Mouse (Mus musculus): ENCODE data around the gene Plekhg1. TPM values are rescaled to one million over a fixed set of nuclear protein-coding genes. Genes with fewer than 3 reads are reported as not detected.
A peak's percentile ranks its signal among the peaks of the same experiment; 100 is the strongest.

Gene Plekhg1
- polyA plus RNA-seq, 1 experiment: 18.9 TPM

DNA sequence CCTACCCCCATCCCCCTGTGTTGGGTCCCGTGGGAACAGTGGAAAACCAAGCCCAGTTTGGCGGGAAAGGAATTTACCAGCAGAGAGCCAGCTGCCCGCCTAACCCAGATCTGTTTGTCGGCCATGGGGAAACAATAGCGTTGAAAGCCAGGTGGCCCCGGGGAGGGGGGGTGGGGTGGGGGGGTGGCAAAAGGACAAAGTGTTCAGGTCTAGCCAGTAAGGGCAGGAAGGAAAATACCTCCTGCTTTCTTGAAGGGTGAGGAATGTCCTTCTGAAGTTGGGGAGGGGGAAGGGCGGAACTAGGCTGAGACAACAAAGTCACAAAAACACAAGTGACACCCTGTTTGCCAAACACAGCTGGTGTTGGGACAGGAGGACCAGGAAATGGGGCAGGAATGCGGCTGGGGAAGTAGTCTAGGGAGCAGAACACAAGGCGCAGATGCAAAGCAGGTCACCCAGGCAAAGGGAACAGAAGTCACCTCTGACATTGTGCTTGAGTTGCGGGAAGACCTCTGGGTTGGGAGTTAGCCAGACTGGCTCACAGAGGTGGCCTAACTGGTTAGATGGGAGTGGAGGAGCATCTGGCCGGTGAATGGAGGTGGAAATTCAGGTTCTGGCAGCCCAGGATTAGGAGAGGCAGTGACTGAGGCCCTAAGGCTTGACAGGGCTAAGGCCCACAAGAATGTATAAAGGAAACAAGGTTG, 201.0 kb downstream of the Plekhg1 start:
- Histone ChIP-seq H3K36me3 (ENCODE audit: control insufficient read depth, insufficient read depth, low read length, poor library complexity, severe bottlenecking) (no peaks in the 10 kb centered on the region), H3K27me3 (ENCODE audit: control insufficient read depth, insufficient read depth, low read length, poor library complexity, severe bottlenecking) (no peaks in the 10 kb centered on the region), H3K4me3 (ENCODE audit: low read depth, low read length) (no peak overlapping the region), H3K9me3 (replicated peaks; ENCODE audit: control insufficient read depth, insufficient read depth, low read length, poor library complexity, severe bottlenecking) (no peaks in the 10 kb centered on the region), H3K27ac (ENCODE audit: insufficient read depth, low read length) (peak overlapping the region; percentile 85), H3K9ac (ENCODE audit: low read depth, poor library complexity, severe bottlenecking) (no peak overlapping the region), H3K4me1 (ENCODE audit: control insufficient read depth, insufficient read depth, low read length) (peaks cover 6% of the 10 kb centered on the region)
- no peak for TF ChIP-seq POLR2A (IDR thresholded peaks at IDR 0.05; ENCODE audit: insufficient read depth, low read length)
- peak; percentile 100 for TF ChIP-seq EP300 (IDR thresholded peaks at IDR 0.05; ENCODE audit: insufficient read depth, low read depth, low read length)
- TF ChIP-seq CTCF (IDR thresholded peaks at IDR 0.05; ENCODE audit: low read depth, low read length): no peak

DNA sequence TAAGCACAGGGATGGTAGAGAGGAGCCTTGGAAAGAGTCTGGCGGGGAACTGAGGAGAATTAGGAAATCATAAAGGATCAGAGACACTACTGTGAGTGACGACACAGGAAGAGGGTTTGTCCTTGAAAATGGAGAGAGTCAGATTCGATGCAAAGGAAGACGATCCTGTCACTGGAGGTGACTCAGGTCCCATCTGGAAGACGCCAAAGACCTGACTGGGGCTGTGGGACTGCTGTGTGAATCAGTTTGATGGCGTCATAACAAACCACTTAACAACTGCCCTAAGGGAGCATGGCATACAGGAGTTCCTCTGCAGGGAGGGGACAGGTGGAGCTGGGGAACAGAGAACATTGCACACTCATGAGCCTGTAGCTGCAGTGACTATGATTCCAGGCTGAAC, 202.1 kb downstream of the Plekhg1 start:
- H3K9ac ChIP-seq (ENCODE audit: low read depth, poor library complexity, severe bottlenecking): peak overlapping the region; percentile 31
- H3K27ac ChIP-seq (ENCODE audit: insufficient read depth, low read length): peak overlapping the region; percentile 95
- H3K9me3 ChIP-seq (replicated peaks; ENCODE audit: control insufficient read depth, insufficient read depth, low read length, poor library complexity, severe bottlenecking): no peaks in the 10 kb centered on the region
- 0 out of 2 replicates have a peak overlapping the region, but pooled peaks have one; percentile 11 for H3K4me3 ChIP-seq (ENCODE audit: low read depth, low read length)
- no peaks in the 10 kb centered on the region for H3K27me3 ChIP-seq (ENCODE audit: control insufficient read depth, insufficient read depth, low read length, poor library complexity, severe bottlenecking)
- no peak for TF ChIP-seq POLR2A (IDR thresholded peaks at IDR 0.05; ENCODE audit: insufficient read depth, low read length)
- TF ChIP-seq EP300 (IDR thresholded peaks at IDR 0.05; ENCODE audit: insufficient read depth, low read depth, low read length): 0 out of 2 replicates have a peak, but pooled peaks have one; percentile 60
- TF ChIP-seq CTCF (IDR thresholded peaks at IDR 0.05; ENCODE audit: low read depth, low read length): no peak
- no peaks in the 10 kb centered on the region for H3K36me3 ChIP-seq (ENCODE audit: control insufficient read depth, insufficient read depth, low read length, poor library complexity, severe bottlenecking)
- peaks cover 6% of the 10 kb centered on the region for H3K4me1 ChIP-seq (ENCODE audit: control insufficient read depth, insufficient read depth, low read length)

DNA sequence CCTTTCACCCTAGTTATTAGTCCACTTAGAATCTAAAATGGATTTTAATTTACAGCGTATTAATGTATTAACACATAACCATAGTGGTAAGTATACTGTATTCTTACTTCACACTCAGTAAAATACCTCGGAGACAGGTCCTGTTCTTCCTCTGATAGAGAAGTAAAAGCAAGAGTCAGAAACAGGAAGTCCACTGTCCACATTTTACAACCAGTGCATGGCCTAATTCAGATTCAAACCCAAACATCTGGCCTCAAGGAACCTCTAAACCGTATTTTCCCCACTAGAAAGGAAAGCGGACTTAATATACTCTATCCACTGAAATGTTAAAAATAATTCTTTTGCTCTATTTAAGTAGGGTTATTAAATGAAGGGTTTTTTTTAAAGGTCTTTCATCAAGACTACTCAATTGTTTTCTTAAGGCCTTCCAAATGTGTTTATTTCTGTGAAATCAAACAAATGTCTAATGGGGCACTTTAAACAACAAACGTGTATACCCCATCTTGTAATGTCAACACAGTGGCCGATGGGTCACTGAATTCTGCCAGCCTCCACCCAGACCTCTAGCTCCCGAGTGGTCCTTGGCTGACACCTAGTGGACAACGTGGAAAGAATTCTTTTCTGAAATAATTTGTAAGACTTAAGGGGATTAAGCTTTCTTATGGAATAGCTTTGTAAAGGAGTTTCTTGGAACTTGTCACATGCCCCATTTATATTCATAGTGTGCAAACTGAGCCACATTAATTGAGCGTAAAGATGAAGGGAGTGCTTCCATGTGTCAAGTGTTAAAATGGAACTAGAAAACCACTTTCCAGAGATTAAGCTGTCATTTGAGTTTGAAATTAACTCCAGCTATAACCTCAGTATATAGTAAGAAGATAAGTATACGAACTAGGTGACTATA, 203.6 kb downstream of the Plekhg1 start:
- Histone ChIP-seq H3K9ac (ENCODE audit: low read depth, poor library complexity, severe bottlenecking) (no peak overlapping the region), H3K36me3 (ENCODE audit: control insufficient read depth, insufficient read depth, low read length, poor library complexity, severe bottlenecking) (no peaks in the 10 kb centered on the region), H3K9me3 (replicated peaks; ENCODE audit: control insufficient read depth, insufficient read depth, low read length, poor library complexity, severe bottlenecking) (no peaks in the 10 kb centered on the region), H3K27me3 (ENCODE audit: control insufficient read depth, insufficient read depth, low read length, poor library complexity, severe bottlenecking) (no peaks in the 10 kb centered on the region), H3K27ac (ENCODE audit: insufficient read depth, low read length) (no peak overlapping the region), H3K4me1 (ENCODE audit: control insufficient read depth, insufficient read depth, low read length) (peaks cover 6% of the 10 kb centered on the region), H3K4me3 (ENCODE audit: low read depth, low read length) (no peak overlapping the region)
- TF ChIP-seq POLR2A (IDR thresholded peaks at IDR 0.05; ENCODE audit: insufficient read depth, low read length) (no peak), CTCF (IDR thresholded peaks at IDR 0.05; ENCODE audit: low read depth, low read length) (peak; percentile 75), EP300 (IDR thresholded peaks at IDR 0.05; ENCODE audit: insufficient read depth, low read depth, low read length) (no peak)

DNA sequence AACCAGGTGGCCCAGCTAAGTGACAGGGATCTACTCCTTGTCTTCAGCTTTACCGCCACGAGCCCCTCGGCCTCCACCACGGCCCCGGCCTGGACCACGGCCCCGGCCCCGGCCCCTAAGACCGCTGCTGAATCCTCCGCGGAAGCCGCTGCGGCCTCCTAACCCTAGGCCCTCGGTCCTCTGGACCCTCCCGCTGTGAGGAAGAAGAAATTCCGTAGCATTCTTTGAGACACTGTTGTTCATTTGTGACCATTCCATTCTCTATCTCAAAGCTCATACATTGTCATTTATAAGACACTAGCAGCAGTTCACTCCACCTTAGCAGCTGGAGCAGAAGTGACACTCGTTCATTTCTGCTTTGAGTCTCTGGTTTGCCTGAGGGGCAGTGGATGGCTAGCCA, 206.7 kb downstream of the Plekhg1 start:
- Histone ChIP-seq H3K36me3 (ENCODE audit: control insufficient read depth, insufficient read depth, low read length, poor library complexity, severe bottlenecking) (peaks cover 8% of the 10 kb centered on the region), H3K9me3 (replicated peaks; ENCODE audit: control insufficient read depth, insufficient read depth, low read length, poor library complexity, severe bottlenecking) (no peaks in the 10 kb centered on the region), H3K27ac (ENCODE audit: insufficient read depth, low read length) (no peak overlapping the region), H3K4me3 (ENCODE audit: low read depth, low read length) (no peak overlapping the region), H3K4me1 (ENCODE audit: control insufficient read depth, insufficient read depth, low read length) (peaks cover 4% of the 10 kb centered on the region), H3K9ac (ENCODE audit: low read depth, poor library complexity, severe bottlenecking) (no peak overlapping the region), H3K27me3 (ENCODE audit: control insufficient read depth, insufficient read depth, low read length, poor library complexity, severe bottlenecking) (no peaks in the 10 kb centered on the region)
- TF ChIP-seq EP300 (IDR thresholded peaks at IDR 0.05; ENCODE audit: insufficient read depth, low read depth, low read length) (no peak), CTCF (IDR thresholded peaks at IDR 0.05; ENCODE audit: low read depth, low read length) (no peak), POLR2A (IDR thresholded peaks at IDR 0.05; ENCODE audit: insufficient read depth, low read length) (no peak)

DNA sequence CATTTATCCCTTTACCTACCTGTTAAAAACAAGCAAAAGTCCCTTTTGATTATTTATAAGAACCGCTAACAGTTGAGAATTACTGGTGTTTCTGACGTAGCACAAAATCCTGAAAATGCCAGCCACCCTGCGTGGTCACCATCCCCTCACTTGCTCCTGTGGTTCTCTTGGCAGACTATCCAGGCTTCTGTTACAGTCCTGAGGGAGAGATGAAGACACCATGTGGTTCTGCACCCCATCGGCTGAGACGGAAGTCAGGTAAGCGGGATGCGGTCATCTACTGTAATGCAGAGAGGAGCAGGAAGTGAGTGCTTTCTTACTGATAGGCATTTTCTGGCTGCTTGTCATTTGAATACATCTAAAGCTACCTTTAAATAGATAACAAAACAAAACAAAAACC, 207.2 kb downstream of the Plekhg1 start:
- H3K9me3 ChIP-seq (replicated peaks; ENCODE audit: control insufficient read depth, insufficient read depth, low read length, poor library complexity, severe bottlenecking): no peaks in the 10 kb centered on the region
- H3K4me3 ChIP-seq (ENCODE audit: low read depth, low read length): no peak overlapping the region
- H3K9ac ChIP-seq (ENCODE audit: low read depth, poor library complexity, severe bottlenecking): no peak overlapping the region
- TF ChIP-seq EP300 (IDR thresholded peaks at IDR 0.05; ENCODE audit: insufficient read depth, low read depth, low read length): peak; percentile 33; the same call in 1 of the 2 replicates
- TF ChIP-seq POLR2A (IDR thresholded peaks at IDR 0.05; ENCODE audit: insufficient read depth, low read length): no peak
- H3K4me1 ChIP-seq (ENCODE audit: control insufficient read depth, insufficient read depth, low read length): peaks cover 3% of the 10 kb centered on the region
- H3K27ac ChIP-seq (ENCODE audit: insufficient read depth, low read length): no peak overlapping the region
- peaks cover 8% of the 10 kb centered on the region for H3K36me3 ChIP-seq (ENCODE audit: control insufficient read depth, insufficient read depth, low read length, poor library complexity, severe bottlenecking)
- H3K27me3 ChIP-seq (ENCODE audit: control insufficient read depth, insufficient read depth, low read length, poor library complexity, severe bottlenecking): no peaks in the 10 kb centered on the region

Measured in ES-Bruce4 (cell line).